Mouse (Mus musculus): ENCODE data around the gene Mylip.

GRCm38 (mm10) chr13:45396724-45397123, 7.2 kb downstream of the Mylip start:
- TF ChIP-seq CTCF (IDR thresholded peaks at IDR 0.05; ENCODE audit: insufficient read depth, low read depth, low read length): no peak
- TF ChIP-seq POLR2A (IDR thresholded peaks at IDR 0.05; ENCODE audit: insufficient read depth, low read depth, low read length): no peak

Data from olfactory bulb, adult 2 months (tissue).